Mouse (Mus musculus) hindbrain, embryonic 12.5 days (tissue): Measurements from ENCODE around the gene Izumo4. TPM values are rescaled to one million over a fixed set of nuclear protein-coding genes. Genes with fewer than 3 reads are reported as not detected.

Experiments
- ATAC-seq: fragments of 200-750 bp; cut with Nextera tagmentation; 2 replicates; pipeline ENCODE4 v1.8.0; 2017; ENCODE audit warnings: moderate TSS enrichment; ENCODE audit not compliant: low FRiP score
- H3K27ac ChIP-seq: fragments of 300-500 bp; sonication (generic); 2 replicates; pipeline ENCODE4 v1.5.1; 2016; ENCODE audit warnings: mild to moderate bottlenecking
- H3K27me3 ChIP-seq: fragments of 300-500 bp; sonication (generic); 2 replicates; pipeline ENCODE4 v1.6.1; 2016; ENCODE audit warnings: mild to moderate bottlenecking
- H3K36me3 ChIP-seq: fragments of 300-500 bp; sonication (generic); 2 replicates; pipeline ENCODE4 v1.6.1; 2016; ENCODE audit warnings: mild to moderate bottlenecking
- H3K4me1 ChIP-seq: fragments of 300-500 bp; sonication (generic); 2 replicates; pipeline ENCODE4 v1.6.1; 2016
- H3K4me2 ChIP-seq: fragments of 300-500 bp; sonication (generic); replicated peaks from 2 replicates; pipeline ENCODE4 v1.6.1; 2016; ENCODE audit warnings: mild to moderate bottlenecking
- H3K4me3 ChIP-seq: fragments of 300-500 bp; sonication (generic); 2 replicates; pipeline ENCODE4 v1.5.1; 2016; ENCODE audit warnings: mild to moderate bottlenecking
- H3K9ac ChIP-seq: fragments of 300-500 bp; sonication (generic); 2 replicates; pipeline ENCODE4 v1.6.1; 2016; ENCODE audit warnings: mild to moderate bottlenecking, moderate library complexity
- H3K9me3 ChIP-seq: fragments of 300-500 bp; sonication (generic); replicated peaks from 2 replicates; pipeline ENCODE4 v1.6.1; 2016; ENCODE audit warnings: mild to moderate bottlenecking
- WGBS: fragments of 180-500 bp; shearing (Covaris S2); methylation state at CpG from one replicate; pipeline ENCODE4 v1.1.7; 2016; 5-methylcytosine and 5-hydroxymethylcytosine counted together
- polyA plus RNA-seq: library from polyadenylated mRNA; unstranded; fragments of >200 nt; fragmentation: Nextera tagmentation; extraction: Ambion mirVana; gene quantifications from 2 replicates; pipeline ENCODE4 v1.2.1, GENCODE M21; 2016

Gene Izumo4
- polyA plus RNA-seq, 1 experiment from 2014 or later: 27.1 TPM

- H3K4me1 ChIP-seq: peaks cover 25% of the 10 kb centered on the region
- no peak overlapping the region for H3K4me2 ChIP-seq
- H3K9ac ChIP-seq: no peak overlapping the region
- H3K36me3 ChIP-seq: peaks cover 35% of the 10 kb centered on the region
- 0 out of 2 replicates have a peak overlapping the region, but pooled peaks have one; percentile 17 for H3K27ac ChIP-seq
- H3K9me3 ChIP-seq: no peaks in the 10 kb centered on the region
- 65% methylated on average over 5 of the region's 5 CpGs for WGBS
- H3K4me3 ChIP-seq: no peak overlapping the region
- ATAC-seq: no peak
- H3K27me3 ChIP-seq: no peaks in the 10 kb centered on the region
Measured at GRCm38 (mm10) chr10:80663485-80664196, 38.3 kb upstream of the Izumo4 start.

- H3K27me3 ChIP-seq: no peaks in the 10 kb centered on the region
- peaks cover 42% of the 10 kb centered on the region for H3K36me3 ChIP-seq
- H3K4me2 ChIP-seq: 0 out of 2 replicates have a peak overlapping the region, but pooled peaks have one; percentile 13
- WGBS: 51% methylated on average over 16 of the region's 16 CpGs
- no peak overlapping the region for H3K4me3 ChIP-seq
- H3K9ac ChIP-seq: no peak overlapping the region
- no peaks in the 10 kb centered on the region for H3K9me3 ChIP-seq
- no peak overlapping the region for H3K27ac ChIP-seq
- peaks cover 25% of the 10 kb centered on the region for H3K4me1 ChIP-seq
- no peak for ATAC-seq
Measured at GRCm38 (mm10) chr10:80664197-80665015, 37.6 kb upstream of the Izumo4 start.

- H3K27ac ChIP-seq: no peak overlapping the region
- peaks cover 48% of the 10 kb centered on the region for H3K36me3 ChIP-seq
- ATAC-seq: no peak
- no peaks in the 10 kb centered on the region for H3K9me3 ChIP-seq
- H3K4me3 ChIP-seq: no peak overlapping the region
- H3K9ac ChIP-seq: no peak overlapping the region
- H3K4me2 ChIP-seq: no peak overlapping the region
- no peaks in the 10 kb centered on the region for H3K27me3 ChIP-seq
- H3K4me1 ChIP-seq: peaks cover 25% of the 10 kb centered on the region
- WGBS: 15% methylated on average over 10 of the region's 10 CpGs
Measured at GRCm38 (mm10) chr10:80665016-80665380, 37.0 kb upstream of the Izumo4 start.

- 64% methylated on average over 4 of the region's 4 CpGs for WGBS
- H3K4me3 ChIP-seq: no peak overlapping the region
- ATAC-seq: no peak
- peaks cover 51% of the 10 kb centered on the region for H3K36me3 ChIP-seq
- H3K27ac ChIP-seq: no peak overlapping the region
- H3K4me2 ChIP-seq: no peak overlapping the region
- no peak overlapping the region for H3K9ac ChIP-seq
- peaks cover 25% of the 10 kb centered on the region for H3K4me1 ChIP-seq
- H3K9me3 ChIP-seq: no peaks in the 10 kb centered on the region
- H3K27me3 ChIP-seq: no peaks in the 10 kb centered on the region
Measured at GRCm38 (mm10) chr10:80665459-80665858, 36.5 kb upstream of the Izumo4 start.

GRCm38 (mm10) chr10:80665981-80666733 is 35.8 kb upstream of the Izumo4 start:
- Histone ChIP-seq H3K4me3 (no peak overlapping the region), H3K4me1 (peaks cover 25% of the 10 kb centered on the region)

GRCm38 (mm10) chr10:80666837-80667412 is 35.1 kb upstream of the Izumo4 start:
- Histone ChIP-seq H3K4me3 (no peak overlapping the region), H3K4me1 (peaks cover 25% of the 10 kb centered on the region), H3K9ac (no peak overlapping the region), H3K27ac (no peak overlapping the region), H3K4me2 (no peak overlapping the region), H3K27me3 (no peaks in the 10 kb centered on the region), H3K9me3 (no peaks in the 10 kb centered on the region), H3K36me3 (peaks cover 65% of the 10 kb centered on the region)
- WGBS: 89% methylated on average over 19 of the region's 19 CpGs
- ATAC-seq: no peak

More at GRCm38 (mm10) chr10:80665981-80666733, 35.8 kb upstream of the Izumo4 start:
- ATAC-seq: no peak
- H3K27ac ChIP-seq: no peak overlapping the region
- no peak overlapping the region for H3K9ac ChIP-seq
- no peak overlapping the region for H3K4me2 ChIP-seq
- 75% methylated on average over 10 of the region's 10 CpGs for WGBS
- H3K9me3 ChIP-seq: no peaks in the 10 kb centered on the region
- peaks cover 58% of the 10 kb centered on the region for H3K36me3 ChIP-seq
- H3K27me3 ChIP-seq: no peaks in the 10 kb centered on the region

- WGBS: 85% methylated on average over 11 of the region's 11 CpGs
Measured at GRCm38 (mm10) chr10:80668614-80669013, 33.4 kb upstream of the Izumo4 start.

GRCm38 (mm10) chr10:80669018-80669417 is 33.0 kb upstream of the Izumo4 start:
- Histone ChIP-seq H3K4me1 (peaks cover 37% of the 10 kb centered on the region), H3K4me2 (no peak overlapping the region), H3K36me3 (peaks cover 67% of the 10 kb centered on the region), H3K9ac (no peak overlapping the region), H3K27ac (no peak overlapping the region), H3K9me3 (no peaks in the 10 kb centered on the region), H3K27me3 (no peaks in the 10 kb centered on the region), H3K4me3 (no peak overlapping the region)
- WGBS: 89% methylated on average over 12 of the region's 12 CpGs
- no peak for ATAC-seq

More at GRCm38 (mm10) chr10:80668614-80669013, 33.4 kb upstream of the Izumo4 start:
- Histone ChIP-seq H3K4me1 (peaks cover 37% of the 10 kb centered on the region), H3K36me3 (peaks cover 67% of the 10 kb centered on the region), H3K27me3 (no peaks in the 10 kb centered on the region), H3K4me3 (no peak overlapping the region), H3K9me3 (no peaks in the 10 kb centered on the region), H3K9ac (no peak overlapping the region), H3K27ac (no peak overlapping the region), H3K4me2 (no peak overlapping the region)
- no peak for ATAC-seq

- H3K4me2 ChIP-seq: no peak overlapping the region
- H3K4me1 ChIP-seq: peaks cover 41% of the 10 kb centered on the region
- H3K9me3 ChIP-seq: no peaks in the 10 kb centered on the region
- peaks cover 67% of the 10 kb centered on the region for H3K36me3 ChIP-seq
- H3K4me3 ChIP-seq: no peak overlapping the region
- 98% methylated on average over 7 of the region's 7 CpGs for WGBS
- H3K27ac ChIP-seq: no peak overlapping the region
- no peak overlapping the region for H3K9ac ChIP-seq
- no peak for ATAC-seq
- no peaks in the 10 kb centered on the region for H3K27me3 ChIP-seq
Measured at GRCm38 (mm10) chr10:80669737-80670485, 32.1 kb upstream of the Izumo4 start.

GRCm38 (mm10) chr10:80670531-80670930 is 31.5 kb upstream of the Izumo4 start:
- no peak overlapping the region for H3K4me2 ChIP-seq
- no peak overlapping the region for H3K27ac ChIP-seq
- H3K36me3 ChIP-seq: peaks cover 63% of the 10 kb centered on the region
- ATAC-seq: no peak
- H3K9ac ChIP-seq: no peak overlapping the region
- H3K4me3 ChIP-seq: no peak overlapping the region
- no peaks in the 10 kb centered on the region for H3K9me3 ChIP-seq
- WGBS: 88% methylated on average over 2 of the region's 2 CpGs
- H3K4me1 ChIP-seq: peaks cover 39% of the 10 kb centered on the region
- H3K27me3 ChIP-seq: no peaks in the 10 kb centered on the region

GRCm38 (mm10) chr10:80671251-80671650 is 30.7 kb upstream of the Izumo4 start:
- peaks cover 56% of the 10 kb centered on the region for H3K36me3 ChIP-seq
- no peak overlapping the region for H3K4me2 ChIP-seq
- H3K9me3 ChIP-seq: no peaks in the 10 kb centered on the region
- no peaks in the 10 kb centered on the region for H3K27me3 ChIP-seq
- peaks cover 34% of the 10 kb centered on the region for H3K4me1 ChIP-seq
- H3K4me3 ChIP-seq: no peak overlapping the region
- H3K9ac ChIP-seq: no peak overlapping the region
- no peak for ATAC-seq
- H3K27ac ChIP-seq: no peak overlapping the region
- 97% methylated on average over 4 of the region's 4 CpGs for WGBS
